Comparison of ENCODE assay signal across 8 mouse cellular contexts in genomic region chr11:69244911-69245310, GRCm38 (mm10). TPM values are rescaled to one million over a fixed set of nuclear protein-coding genes. Genes with fewer than 3 reads are reported as not detected.
DNase-seq lines count a peak whose midpoint lies in the region; ATAC-seq and TF ChIP-seq lines count a peak whose summit lies in the region.

No protein-coding gene starts in this region.

- no peak overlapping the region for H3K4me3 ChIP-seq in heart, embryonic 11.5 days (ENCODE audit: low read depth, low read length)
- no peak overlapping the region for H3K4me3 ChIP-seq in kidney, postnatal 0 days (replicated peaks; ENCODE audit: low read depth, low read length)

- H3K9me3 ChIP-seq in heart, embryonic 11.5 days (replicated peaks; ENCODE audit: control insufficient read depth, low read length): no peaks in the 10 kb centered on the region
- H3K9me3 ChIP-seq in kidney, postnatal 0 days (replicated peaks; ENCODE audit: low read length): no peaks in the 10 kb centered on the region

- peaks cover 5% of the 10 kb centered on the region for H3K4me1 ChIP-seq in heart, embryonic 11.5 days (ENCODE audit: control insufficient read depth, insufficient read depth, low read length)
- no peaks in the 10 kb centered on the region for H3K4me1 ChIP-seq in kidney, postnatal 0 days (replicated peaks; ENCODE audit: insufficient read depth, low read length)

- H3K4me2 ChIP-seq in heart, embryonic 11.5 days: no peak overlapping the region
- no peak overlapping the region for H3K4me2 ChIP-seq in kidney, postnatal 0 days (ENCODE audit: low read length)

- TF ChIP-seq CTCF in kidney, postnatal 0 days (IDR thresholded peaks at IDR 0.05; ENCODE audit: low read depth): peak; percentile 87

- no peak overlapping the region for H3K27ac ChIP-seq in heart, embryonic 11.5 days (ENCODE audit: low read depth, low read length)
- no peak overlapping the region for H3K27ac ChIP-seq in kidney, postnatal 0 days

- H3K27me3 ChIP-seq in heart, embryonic 11.5 days (ENCODE audit: control insufficient read depth, insufficient read depth, low read length): no peaks in the 10 kb centered on the region
- H3K27me3 ChIP-seq in kidney, postnatal 0 days (ENCODE audit: insufficient read depth, low read length): no peaks in the 10 kb centered on the region

- ATAC-seq in heart, embryonic 11.5 days (replicated peaks; ENCODE audit: insufficient number of reproducible peaks, low FRiP score, low TSS enrichment): no peak
- no peak for ATAC-seq in kidney, postnatal 0 days (replicated peaks; ENCODE audit: low FRiP score, low read depth)
- no peak for ATAC-seq in monocyte, adult 5-6 weeks (replicated peaks; ENCODE audit: insufficient number of reproducible peaks, low FRiP score, low TSS enrichment, poor library complexity, severe bottlenecking)

- no peak overlapping the region for H3K9ac ChIP-seq in heart, embryonic 11.5 days (ENCODE audit: low read depth, low read length)
- H3K9ac ChIP-seq in kidney, postnatal 0 days (ENCODE audit: low read depth, low read length): no peak overlapping the region

- H3K36me3 ChIP-seq in heart, embryonic 11.5 days (ENCODE audit: control insufficient read depth, insufficient read depth, low read length): no peaks in the 10 kb centered on the region
- no peaks in the 10 kb centered on the region for H3K36me3 ChIP-seq in kidney, postnatal 0 days (ENCODE audit: insufficient read depth, low read length)

- WGBS in heart, embryonic 11.5 days (ENCODE audit: insufficient replicate concordance): 17% methylated on average over 2 of the region's 2 CpGs
- WGBS in kidney, postnatal 0 days: 13% methylated on average over 2 of the region's 2 CpGs

- peak; percentile 64 for DNase-seq in heart, adult 8-10 months (ENCODE audit: low spot score)
- peak; percentile 59 for DNase-seq in testis, postnatal 10 days (ENCODE audit: low spot score)
- DNase-seq in testis, postnatal 14 days (ENCODE audit: low spot score): no peak
- DNase-seq in cerebellum, postnatal 14 days: peak; percentile 78 to 83
- DNase-seq in kidney, postnatal 0 days (ENCODE audit: low spot score): peak; percentile 90
- peak; percentile 77 for DNase-seq in retina, postnatal 1 day

RNA-seq across cellular contexts. Expression of gene Gucy2e, which starts 8.1 kb away (rescaled TPM):
- 1 to 10 TPM; 1.7 to 2.5 (median 2.1) TPM for total RNA-seq in heart, adult 8-10 months (2022)
- polyA plus RNA-seq in heart, embryonic 11.5 days (2014; fragmentation: Nextera tagmentation; extraction: Ambion mirVana): 0.13 and 0.17 TPM in 2 replicates
- 0.13 and 0.24 TPM in 2 replicates for polyA plus RNA-seq in kidney, postnatal 0 days (2015; fragmentation: Nextera tagmentation; extraction: Ambion mirVana)
- total RNA-seq in monocyte, adult 5-6 weeks (2017): 0.32 TPM in 1 of 3 replicates, not detected in the others

RNA-seq across cellular contexts. Expression of gene Alox8, which starts 47.3 kb away (rescaled TPM):
- 1 to 10 TPM in 3 of 4 experiments, under 1 TPM in 1; 0.89 to 1.8 (median 1.2) TPM for total RNA-seq in heart, adult 8-10 months (2022)
- polyA plus RNA-seq in heart, embryonic 11.5 days (2014; fragmentation: Nextera tagmentation; extraction: Ambion mirVana): 1.1 and 2.0 TPM in 2 replicates
- 0.17 and 0.61 TPM in 2 replicates for polyA plus RNA-seq in kidney, postnatal 0 days (2015; fragmentation: Nextera tagmentation; extraction: Ambion mirVana)
- 1.4 to 2.3 TPM (median 1.5 TPM) in 3 replicates for total RNA-seq in monocyte, adult 5-6 weeks (2017)
